Mouse (Mus musculus) ES-Bruce4 (cell line): ENCODE data around the gene Kdm2b. TPM values are rescaled to one million over a fixed set of nuclear protein-coding genes. Genes with fewer than 3 reads are reported as not detected.

Source experiments
- H3K27ac ChIP-seq: 2 replicates; pipeline ENCODE4 v1.5.1; 2012; ENCODE audit warnings: low read length, inconsistent platforms; ENCODE audit not compliant: insufficient read depth
- H3K27me3 ChIP-seq: 2 replicates; pipeline ENCODE4 v1.6.1; 2012; ENCODE audit warnings: mild to moderate bottlenecking, low read length, inconsistent platforms; ENCODE audit not compliant: control insufficient read depth, poor library complexity, insufficient read depth, severe bottlenecking
- H3K36me3 ChIP-seq: 2 replicates; pipeline ENCODE4 v1.6.1; 2012; ENCODE audit warnings: inconsistent platforms, mild to moderate bottlenecking, low read length, moderate library complexity; ENCODE audit not compliant: control insufficient read depth, poor library complexity, insufficient read depth, severe bottlenecking
- H3K4me1 ChIP-seq: one replicate; pipeline ENCODE4 v1.8.1; 2011; ENCODE audit warnings: low read length; ENCODE audit not compliant: control insufficient read depth, insufficient read depth
- H3K4me3 ChIP-seq: 2 replicates; pipeline ENCODE4 v1.5.1; 2011; ENCODE audit warnings: low read depth, mild to moderate bottlenecking, low read length
- H3K9ac ChIP-seq: 2 replicates; pipeline ENCODE4 v1.6.1; 2012; ENCODE audit warnings: low read depth, mild to moderate bottlenecking, inconsistent platforms; ENCODE audit not compliant: poor library complexity, severe bottlenecking
- H3K9me3 ChIP-seq: replicated peaks from 2 replicates; pipeline ENCODE4 v1.6.1; 2012; ENCODE audit warnings: mild to moderate bottlenecking, low read length, inconsistent platforms; ENCODE audit not compliant: control insufficient read depth, poor library complexity, insufficient read depth, severe bottlenecking
- CTCF ChIP-seq: IDR thresholded peaks from one replicate; pipeline ENCODE4 v1.8.1; 2011; ENCODE audit warnings: low read depth, low read length
- EP300 ChIP-seq: IDR thresholded peaks from 2 replicates; pipeline ENCODE4 v1.6.1; 2011; ENCODE audit warnings: low read depth, low read length; ENCODE audit not compliant: insufficient read depth
- POLR2A ChIP-seq: IDR thresholded peaks from one replicate; pipeline ENCODE4 v1.8.1; 2011; ENCODE audit warnings: low read length; ENCODE audit not compliant: insufficient read depth
- polyA plus RNA-seq: library from polyadenylated mRNA; stranded (reverse); fragments of >200 nt; gene quantifications from 2 replicates; pipeline ENCODE4 v1.2.4, GENCODE M21; 2011; ENCODE audit warnings: low read depth; ENCODE audit not compliant: missing spikeins, insufficient read depth, insufficient read length

Kdm2b gene
- polyA plus RNA-seq, 1 experiment: 56.8 TPM

GRCm38 (mm10) chr5:122887926-122888611 lies 101.6 kb downstream of the Kdm2b start:
- TF ChIP-seq POLR2A (no peak), CTCF (no peak), EP300 (no peak)
- Histone ChIP-seq H3K9ac (no peak overlapping the region), H3K9me3 (no peaks in the 10 kb centered on the region), H3K4me1 (no peaks in the 10 kb centered on the region), H3K27ac (no peak overlapping the region), H3K4me3 (no peak overlapping the region), H3K36me3 (no peaks in the 10 kb centered on the region), H3K27me3 (no peaks in the 10 kb centered on the region)

DNA sequence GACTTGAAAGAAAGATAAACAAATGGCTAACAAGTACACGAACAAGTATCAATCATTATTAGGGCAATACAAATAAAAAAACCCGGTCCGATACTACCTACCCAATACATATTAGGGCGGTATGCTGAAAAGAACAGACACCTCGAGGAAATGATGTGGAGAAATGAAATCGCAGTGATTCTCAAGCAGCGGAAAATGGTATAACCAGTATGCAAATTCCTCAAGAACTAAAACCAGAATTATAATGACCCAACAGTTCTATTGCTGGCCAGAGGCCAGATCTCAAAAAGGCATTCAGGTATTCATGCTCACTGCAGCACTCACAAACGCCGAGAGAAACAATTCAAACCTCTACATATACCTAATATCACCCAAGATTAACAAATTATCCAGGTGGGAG lies 102.6 kb downstream of the Kdm2b start:
- H3K36me3 ChIP-seq: no peaks in the 10 kb centered on the region
- H3K9ac ChIP-seq: no peak overlapping the region
- H3K27ac ChIP-seq: no peak overlapping the region

GRCm38 (mm10) chr5:122884594-122885348 lies 104.9 kb downstream of the Kdm2b start:
- H3K36me3 ChIP-seq: peaks cover 5% of the 10 kb centered on the region; the same call in 1 of the 2 replicates
- no peak overlapping the region for H3K27ac ChIP-seq
- no peak overlapping the region for H3K4me3 ChIP-seq
- H3K4me1 ChIP-seq: peaks cover 8% of the 10 kb centered on the region
- no peak overlapping the region for H3K9ac ChIP-seq
- no peaks in the 10 kb centered on the region for H3K9me3 ChIP-seq
- TF ChIP-seq POLR2A (no peak), EP300 (no peak), CTCF (no peak)
- no peaks in the 10 kb centered on the region for H3K27me3 ChIP-seq

More for the DNA sequence above, 102.6 kb downstream of the Kdm2b start:
- H3K9me3 ChIP-seq: no peaks in the 10 kb centered on the region
- no peak overlapping the region for H3K4me3 ChIP-seq
- peaks cover 6% of the 10 kb centered on the region for H3K4me1 ChIP-seq
- H3K27me3 ChIP-seq: no peaks in the 10 kb centered on the region
- TF ChIP-seq POLR2A (no peak), EP300 (no peak)

GRCm38 (mm10) chr5:122883652-122884235 lies 105.9 kb downstream of the Kdm2b start:
- Histone ChIP-seq H3K4me3 (no peak overlapping the region), H3K27me3 (no peaks in the 10 kb centered on the region), H3K9me3 (no peaks in the 10 kb centered on the region), H3K27ac (no peak overlapping the region), H3K4me1 (peaks cover 8% of the 10 kb centered on the region), H3K9ac (no peak overlapping the region), H3K36me3 (peaks cover 10% of the 10 kb centered on the region)
- TF ChIP-seq EP300 (no peak), CTCF (no peak), POLR2A (no peak)

GRCm38 (mm10) chr5:122883237-122883636 lies 106.4 kb downstream of the Kdm2b start:
- Histone ChIP-seq H3K27ac (no peak overlapping the region), H3K9me3 (no peaks in the 10 kb centered on the region), H3K36me3 (peaks cover 12% of the 10 kb centered on the region), H3K9ac (no peak overlapping the region), H3K27me3 (no peaks in the 10 kb centered on the region), H3K4me3 (no peak overlapping the region), H3K4me1 (peaks cover 8% of the 10 kb centered on the region)
- TF ChIP-seq EP300: no peak
- TF ChIP-seq POLR2A: no peak
- TF ChIP-seq CTCF: no peak
